Mouse (Mus musculus) small intestine, adult 2 months (tissue): ENCODE results near the gene Gm49630. TPM values are rescaled to one million over a fixed set of nuclear protein-coding genes. Genes with fewer than 3 reads are reported as not detected.
"Not testable (repeated sequence)": the region's sequence is repeated elsewhere in the genome, so short reads cannot be mapped to it uniquely, and the experiment has no call there.

Experiments used
- H3K27ac ChIP-seq: fragments of 200-500 bp; 2 replicates; pipeline ENCODE4 v1.5.1; 2012; ENCODE audit warnings: low read depth, low read length, control low read depth, inconsistent platforms; ENCODE audit not compliant: insufficient read depth
- H3K27me3 ChIP-seq: fragments of 200-500 bp; 2 replicates; pipeline ENCODE4 v1.6.1; 2012; ENCODE audit warnings: mild to moderate bottlenecking, moderate library complexity, low read length, inconsistent platforms; ENCODE audit not compliant: control insufficient read depth, insufficient read depth
- H3K36me3 ChIP-seq: fragments of 200-500 bp; 2 replicates; pipeline ENCODE4 v1.6.1; 2012; ENCODE audit warnings: mild to moderate bottlenecking, low read length, control low read depth, inconsistent platforms; ENCODE audit not compliant: control insufficient read depth, insufficient read depth
- H3K4me1 ChIP-seq: fragments of 200-500 bp; 2 replicates; pipeline ENCODE4 v1.6.1; 2012; ENCODE audit warnings: low read length, inconsistent platforms, mixed read lengths; ENCODE audit not compliant: control insufficient read depth, insufficient read depth, insufficient read length
- H3K4me3 ChIP-seq: fragments of 200-500 bp; 2 replicates; pipeline ENCODE4 v1.5.1; 2012; ENCODE audit warnings: low read depth, mild to moderate bottlenecking, control low read depth, inconsistent platforms, low read length, moderate library complexity
- WGBS: fragments of 180-500 bp; shearing (Covaris S2); methylation state at CpG from one replicate; pipeline ENCODE4 v1.1.7; 2018; 5-methylcytosine and 5-hydroxymethylcytosine counted together
- polyA plus RNA-seq: library from polyadenylated mRNA; depleted of rRNA; stranded (reverse); fragments of >200 nt; gene quantifications from 2 replicates; pipeline ENCODE4 v1.2.3, GENCODE M21; 2012; rRNA removed

Gene Gm49630
- polyA plus RNA-seq, 1 experiment, result 2.1 TPM

DNA sequence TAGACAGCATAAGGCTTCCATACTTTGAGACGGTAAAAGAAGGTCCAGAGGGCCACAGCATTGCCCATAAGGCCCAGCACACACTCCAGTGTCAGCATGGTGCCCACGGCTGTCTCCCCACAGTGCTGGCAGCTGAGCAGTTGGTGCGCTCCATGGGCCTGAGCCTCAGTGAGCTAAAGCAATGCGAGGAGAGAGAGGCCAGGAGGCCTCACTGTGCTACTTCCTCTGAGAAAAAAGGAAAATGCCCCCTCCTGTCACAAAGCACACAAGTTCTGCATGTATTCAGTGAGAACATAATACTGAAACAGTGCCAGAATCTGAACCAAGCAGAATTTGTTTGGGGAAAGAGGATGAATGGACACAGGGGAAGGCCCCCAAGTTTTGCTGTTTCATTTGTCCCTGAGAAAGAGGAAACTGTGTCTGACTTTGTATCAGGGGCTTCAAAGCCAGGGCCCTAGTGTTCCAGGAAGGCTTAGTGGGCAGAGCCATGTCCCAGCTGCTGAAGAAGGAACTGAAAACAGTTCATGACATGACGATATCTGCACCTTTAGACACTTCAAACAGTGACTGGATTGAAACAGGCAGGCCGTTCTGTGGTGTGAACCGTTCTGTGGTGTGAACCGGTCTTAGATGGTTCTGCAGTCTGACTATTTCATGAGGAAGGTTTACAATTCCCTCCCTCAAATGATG, 55.9 kb downstream of the Gm49630 start:
- not testable (repeated sequence) for H3K4me1 ChIP-seq, H3K4me3 ChIP-seq, H3K36me3 ChIP-seq, H3K27ac ChIP-seq, H3K27me3 ChIP-seq
- 70% methylated on average over 8 of the region's 8 CpGs for WGBS

DNA sequence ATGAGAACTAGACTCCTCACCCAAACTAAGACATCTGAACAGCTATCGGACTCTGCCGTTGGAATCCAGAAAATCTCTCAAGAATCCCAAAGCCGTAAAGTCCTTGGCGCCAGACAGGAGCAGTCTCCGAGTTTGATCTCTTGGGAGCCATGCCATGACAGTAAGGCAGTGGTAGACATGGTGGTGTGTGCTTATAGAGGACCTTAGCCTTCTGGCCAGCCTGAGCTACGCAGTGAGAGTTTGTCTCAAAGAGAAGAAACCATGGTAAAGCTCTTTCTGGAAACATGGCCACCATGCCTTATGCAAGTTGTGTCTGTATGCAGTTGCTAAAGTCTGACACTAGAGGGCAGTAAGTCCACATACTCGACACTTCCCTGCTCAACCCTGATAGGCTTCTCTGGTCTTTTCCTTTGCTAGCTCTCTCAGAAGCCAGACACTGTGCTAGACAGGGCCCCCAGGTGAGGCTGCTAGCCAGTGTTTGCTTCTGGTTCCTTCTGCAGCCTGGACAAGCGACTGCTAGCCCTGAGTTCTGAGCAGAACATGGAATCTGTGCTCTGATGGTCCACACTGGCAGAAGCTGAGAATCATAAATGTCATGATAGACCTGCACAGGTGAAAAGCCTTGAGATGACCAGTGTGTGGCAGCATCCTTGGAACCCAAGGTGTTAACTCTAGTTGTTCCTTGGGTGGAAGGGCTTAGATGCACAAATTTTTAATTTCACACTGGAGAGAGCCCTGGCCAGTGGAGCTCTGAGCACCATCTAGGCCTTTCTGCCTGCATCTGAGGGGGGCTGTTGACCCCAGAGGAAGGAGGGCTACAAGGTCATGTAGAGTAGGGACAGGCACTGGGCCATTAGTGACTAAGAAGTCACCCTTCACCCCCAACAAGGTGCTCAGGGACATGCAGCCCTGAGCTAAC, 65.2 kb downstream of the Gm49630 start:
- not testable (repeated sequence) for H3K27me3 ChIP-seq, H3K36me3 ChIP-seq, H3K27ac ChIP-seq, H3K4me3 ChIP-seq, H3K4me1 ChIP-seq
- 52% methylated on average over 8 of the region's 8 CpGs for WGBS

Other genes starting within 250 kb of the Gm49630 start
- 1.8 and 2.1 TPM in 2 replicates for gene Rps6ka2, start 201.9 kb downstream of the Gm49630 start, polyA plus RNA-seq
- gene Tcp10a, start 47.3 kb downstream of the Gm49630 start, polyA plus RNA-seq, result not detected in 2 replicates
- 1.2 and 3.0 TPM in 2 replicates for gene Ttll2, start 19.3 kb downstream of the Gm49630 start, polyA plus RNA-seq
- 17.5 and 56.5 TPM in 2 replicates for gene Unc93a2, start 13.5 kb upstream of the Gm49630 start, polyA plus RNA-seq